Mouse (Mus musculus) midbrain, postnatal 0 days (tissue): ENCODE measurements around the gene Cab39l. TPM values are rescaled to one million over a fixed set of nuclear protein-coding genes. Genes with fewer than 3 reads are reported as not detected.

Source experiments
- ATAC-seq: fragments of 200-750 bp; cut with Nextera tagmentation; 2 replicates; pipeline ENCODE4 v1.8.0; 2017; ENCODE audit warnings: moderate number of reproducible peaks, mild to moderate bottlenecking, moderate TSS enrichment, moderate library complexity; ENCODE audit not compliant: low FRiP score
- DNase-seq: peaks from one replicate; pipeline ENCODE4 v3.0.0-alpha.2; 2015; ENCODE audit warnings: low spot score
- H3K27ac ChIP-seq: fragments of 300-500 bp; sonication (generic); 2 replicates; pipeline ENCODE4 v1.5.1; 2014; ENCODE audit warnings: low read depth, mild to moderate bottlenecking, low read length, mixed read lengths
- H3K27me3 ChIP-seq: fragments of 300-500 bp; sonication (generic); 2 replicates; pipeline ENCODE4 v1.6.1; 2014; ENCODE audit warnings: low read length, control low read depth, mixed read lengths; ENCODE audit not compliant: insufficient read depth
- H3K36me3 ChIP-seq: fragments of 300-500 bp; sonication (generic); 2 replicates; pipeline ENCODE4 v1.6.1; 2014; ENCODE audit warnings: low read length, control low read depth, mixed read lengths; ENCODE audit not compliant: insufficient read depth
- H3K4me1 ChIP-seq: fragments of 300-500 bp; sonication (generic); 2 replicates; pipeline ENCODE4 v1.6.1; 2014; ENCODE audit warnings: mild to moderate bottlenecking, control low read depth, antibody characterized with exemption, low read length, mixed read lengths; ENCODE audit not compliant: insufficient read depth
- H3K4me2 ChIP-seq: fragments of 300-500 bp; sonication (generic); 2 replicates; pipeline ENCODE4 v1.6.1; 2014; ENCODE audit warnings: low read depth, mild to moderate bottlenecking, low read length, mixed read lengths; ENCODE audit not compliant: poor library complexity, severe bottlenecking
- H3K4me3 ChIP-seq: fragments of 300-500 bp; sonication (generic); 2 replicates; pipeline ENCODE4 v1.5.1; 2014; ENCODE audit warnings: low read depth, mild to moderate bottlenecking, low read length, moderate library complexity
- H3K9ac ChIP-seq: fragments of 300-500 bp; sonication (generic); replicated peaks from 2 replicates; pipeline ENCODE4 v1.6.1; 2014; ENCODE audit warnings: mild to moderate bottlenecking, low read length, moderate library complexity, mixed read lengths; ENCODE audit not compliant: poor library complexity, severe bottlenecking
- H3K9me3 ChIP-seq: fragments of 300-500 bp; sonication (generic); 2 replicates; pipeline ENCODE4 v1.6.1; 2016; ENCODE audit warnings: low read length, control low read depth
- CTCF ChIP-seq: IDR thresholded peaks from 2 replicates; pipeline ENCODE4 v1.5.1; 2016; ENCODE audit warnings: antibody characterized with exemption, mild to moderate bottlenecking
- WGBS: fragments of 180-500 bp; shearing (Covaris S2); extraction: QIAGEN DNeasy Blood & Tissue Kit; methylation state at CpG from one replicate; pipeline ENCODE4 v1.1.7; 2014; 5-methylcytosine and 5-hydroxymethylcytosine counted together
- polyA plus RNA-seq: library from polyadenylated mRNA; unstranded; fragments of >200 nt; fragmentation: Nextera tagmentation; extraction: Ambion mirVana; gene quantifications from 2 replicates; pipeline ENCODE4 v1.2.1, GENCODE M21; 2015
- total RNA-seq: library from RNA; depleted of rRNA; stranded (reverse); fragments of >200 nt; gene quantifications from 2 replicates; pipeline ENCODE4 v1.2.3, GENCODE M21; 2014

The Cab39l gene
- total and polyA plus RNA-seq, 2 experiments from 2014 or later: 15.1 to 26.5 TPM

DNA sequence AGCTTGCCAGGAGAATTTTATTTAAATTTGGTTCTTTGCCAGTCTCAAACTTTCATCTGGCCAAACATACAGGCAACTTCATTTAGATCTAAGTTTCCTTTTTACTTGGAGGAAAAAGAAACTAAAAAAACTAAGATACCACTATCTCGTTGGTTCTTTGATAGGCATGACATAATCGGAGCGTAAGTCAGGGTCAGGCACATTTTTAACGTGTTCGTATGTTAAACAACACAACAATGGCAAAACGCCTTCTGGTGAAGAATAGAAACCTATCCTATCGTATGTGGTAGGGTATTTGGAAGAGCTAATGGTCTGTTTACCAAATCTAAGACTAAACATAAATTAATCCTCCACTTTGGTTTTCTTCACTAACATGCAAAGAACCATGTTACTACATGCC is 733 bp upstream of the Cab39l start:
- Histone ChIP-seq H3K27me3 (no peaks in the 10 kb centered on the region), H3K27ac (no peak overlapping the region), H3K9ac (peak overlapping the region; percentile 68), H3K36me3 (no peaks in the 10 kb centered on the region), H3K4me1 (peaks cover 5% of the 10 kb centered on the region; the same call in 1 of the 2 replicates), H3K9me3 (no peaks in the 10 kb centered on the region), H3K4me2 (peak overlapping the region; percentile 49), H3K4me3 (peak overlapping the region; percentile 86)
- WGBS: 16% methylated on average over 7 of the region's 7 CpGs
- no peak for TF ChIP-seq CTCF
- ATAC-seq (no peak), DNase-seq (no peak)

DNA sequence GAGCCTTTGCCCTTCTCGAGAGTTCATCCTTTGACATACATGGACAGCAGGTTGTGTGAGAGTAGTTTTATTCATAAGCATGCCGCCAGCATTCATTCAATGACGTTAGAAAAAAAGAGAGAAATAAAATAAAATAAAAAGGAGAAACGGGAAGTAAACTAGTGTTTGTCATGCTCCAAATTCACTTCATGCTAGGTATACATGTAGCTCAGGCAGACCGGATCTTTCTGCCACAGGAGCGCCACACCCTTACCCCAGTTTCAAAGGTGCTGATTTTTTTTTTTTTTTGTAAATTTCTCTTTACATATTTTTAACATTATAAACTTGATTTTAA is 667 bp downstream of the Cab39l start:
- Histone ChIP-seq H3K4me2 (peak overlapping the region; percentile 49), H3K27ac (no peak overlapping the region), H3K4me1 (peaks cover 5% of the 10 kb centered on the region; the same call in 1 of the 2 replicates), H3K36me3 (no peaks in the 10 kb centered on the region), H3K9me3 (no peaks in the 10 kb centered on the region), H3K4me3 (peak overlapping the region; percentile 86), H3K9ac (peak overlapping the region; percentile 45; the same call in 1 of the 2 replicates), H3K27me3 (no peaks in the 10 kb centered on the region)
- ATAC-seq: no peak
- 9% methylated on average over 6 of the region's 6 CpGs for WGBS
- TF ChIP-seq CTCF: no peak
- DNase-seq: no peak

DNA sequence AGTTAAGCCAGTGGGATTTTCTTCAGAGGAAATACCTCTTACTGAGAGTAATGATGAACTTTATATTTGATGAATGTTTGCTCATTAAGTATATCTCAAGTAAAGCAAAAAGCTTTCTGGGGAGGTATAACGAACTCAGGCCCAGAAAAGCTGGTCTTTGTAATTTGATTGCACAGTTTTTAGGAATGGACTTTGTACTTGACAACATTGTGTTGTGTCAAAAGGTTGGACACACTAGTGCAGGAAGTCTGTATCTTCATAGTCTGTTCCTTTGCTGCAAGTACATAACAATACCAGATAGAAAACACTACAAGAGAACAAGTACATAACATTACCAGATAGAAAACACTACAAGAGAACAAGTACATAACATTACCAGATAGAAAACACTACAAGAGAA is 4.6 kb downstream of the Cab39l start:
- Histone ChIP-seq H3K9me3 (no peaks in the 10 kb centered on the region), H3K4me2 (no peak overlapping the region), H3K4me1 (no peaks in the 10 kb centered on the region), H3K9ac (no peak overlapping the region), H3K4me3 (no peak overlapping the region), H3K36me3 (no peaks in the 10 kb centered on the region), H3K27me3 (no peaks in the 10 kb centered on the region), H3K27ac (no peak overlapping the region)
- ATAC-seq: no peak
- 84% methylated on average over 1 of the region's 1 CpGs for WGBS
- DNase-seq: no peak
- no peak for TF ChIP-seq CTCF

DNA sequence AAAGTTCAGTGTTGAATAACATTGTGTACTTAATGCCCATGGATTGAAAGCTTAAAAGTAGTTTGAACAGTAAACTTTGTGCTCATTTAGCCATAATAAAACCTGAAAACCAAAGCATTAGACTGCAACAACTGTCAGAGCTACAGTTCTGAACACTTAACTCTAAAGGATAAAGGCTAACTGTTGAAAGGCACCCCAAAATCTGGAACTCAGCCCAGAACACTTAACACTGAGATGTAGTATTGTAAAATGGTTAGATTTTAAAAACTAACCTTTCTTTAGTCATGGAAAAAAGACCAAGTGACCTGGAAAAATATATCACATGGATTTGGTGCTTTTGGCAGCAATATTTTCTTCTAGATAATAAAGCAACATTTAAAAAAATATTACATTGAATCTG is 7.2 kb downstream of the Cab39l start:
- Histone ChIP-seq H3K27ac (no peak overlapping the region), H3K9ac (no peak overlapping the region), H3K4me1 (no peaks in the 10 kb centered on the region), H3K9me3 (no peaks in the 10 kb centered on the region), H3K36me3 (no peaks in the 10 kb centered on the region), H3K4me3 (no peak overlapping the region), H3K4me2 (no peak overlapping the region), H3K27me3 (no peaks in the 10 kb centered on the region)
- ATAC-seq (no peak), DNase-seq (no peak)
- TF ChIP-seq CTCF: no peak

DNA sequence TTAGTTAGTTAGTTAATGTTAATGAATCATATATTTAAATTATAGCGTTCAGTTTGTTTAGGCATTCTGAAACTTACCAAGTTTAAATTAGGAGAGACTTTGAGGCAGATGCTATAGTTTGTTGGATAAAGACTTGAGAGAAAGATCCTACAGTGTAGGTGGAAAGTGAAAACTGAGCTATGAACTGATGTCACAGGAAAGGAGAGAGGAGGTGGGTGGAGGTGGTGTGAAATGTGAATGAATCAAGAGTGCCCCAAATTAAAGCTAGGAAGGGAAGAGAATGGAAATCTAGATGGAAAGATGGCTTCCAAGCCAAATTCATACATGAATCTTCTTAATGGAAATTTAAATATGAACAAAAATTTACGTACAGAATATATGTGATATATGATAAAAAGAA is 25.7 kb downstream of the Cab39l start:
- DNase-seq (no peak), ATAC-seq (no peak)
- Histone ChIP-seq H3K4me2 (no peak overlapping the region), H3K9ac (no peak overlapping the region), H3K4me3 (no peak overlapping the region), H3K27ac (no peak overlapping the region), H3K27me3 (no peaks in the 10 kb centered on the region), H3K4me1 (no peaks in the 10 kb centered on the region), H3K36me3 (0 out of 2 replicates have a peak, but pooled peaks cover 3% of the 10 kb centered on the region), H3K9me3 (no peaks in the 10 kb centered on the region)
- no peak for TF ChIP-seq CTCF
- 96% methylated on average over 2 of the region's 2 CpGs for WGBS

DNA sequence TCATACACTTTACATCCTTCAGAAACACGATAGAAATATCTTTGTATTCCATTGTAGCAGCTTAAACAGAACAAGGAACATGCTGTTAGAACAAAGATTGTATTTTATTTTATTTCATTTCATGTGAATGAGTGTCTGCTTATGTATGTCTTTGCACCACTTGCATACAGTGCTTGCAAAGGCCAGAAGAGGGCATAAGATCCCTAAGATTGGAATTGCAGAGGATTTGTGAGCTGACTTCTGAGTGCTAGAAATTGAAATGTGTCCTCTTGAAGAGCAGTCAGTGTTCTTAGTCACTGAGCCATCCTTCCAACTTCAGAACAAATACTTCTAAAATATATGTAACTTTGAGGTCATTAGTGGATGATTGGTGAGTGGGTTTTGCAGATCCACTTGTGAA is 27.0 kb downstream of the Cab39l start:
- Histone ChIP-seq H3K4me3 (no peak overlapping the region), H3K36me3 (no peaks in the 10 kb centered on the region), H3K27ac (no peak overlapping the region), H3K4me1 (no peaks in the 10 kb centered on the region), H3K27me3 (no peaks in the 10 kb centered on the region), H3K9ac (no peak overlapping the region), H3K9me3 (no peaks in the 10 kb centered on the region), H3K4me2 (no peak overlapping the region)
- DNase-seq (no peak), ATAC-seq (no peak)
- peak; percentile 64 for TF ChIP-seq CTCF
- 82% methylated on average over 1 of the region's 1 CpGs for WGBS
